Comparison of ENCODE assay signal across 9 mouse cellular contexts in genomic region chr1:34388849-34389233, GRCm38 (mm10). TPM values are rescaled to one million over a fixed set of nuclear protein-coding genes. Genes with fewer than 3 reads are reported as not detected.
A peak's percentile ranks its signal among the peaks of the same experiment; 100 is the strongest.
DNase-seq lines count a peak whose midpoint lies in the region; ATAC-seq and TF ChIP-seq lines count a peak whose summit lies in the region.
"Had no signal": no experiment of that assay in that cellular context is flagged by ENCODE, and none has a peak within 500 bp of the region (broad histone marks: within the 10 kb centered on the region; RNA-seq: fewer than 3 reads in every experiment).

No protein-coding gene starts in this region.

- peak overlapping the region; percentile 66; the same call in 1 of the 2 replicates for H3K27ac ChIP-seq in kidney, postnatal 0 days
- peak overlapping the region; percentile 91 for H3K27ac ChIP-seq in brown adipose tissue, adult 24 weeks (replicated peaks; ENCODE audit: low read depth, low read length)
- H3K27ac ChIP-seq in heart, embryonic 13.5 days (replicated peaks): peak overlapping the region; percentile 70
- no peak overlapping the region for H3K27ac ChIP-seq in hindbrain, embryonic 11.5 days (ENCODE audit: low read depth, low read length)

- H3K27me3 ChIP-seq in kidney, postnatal 0 days (ENCODE audit: insufficient read depth, low read length): no peaks in the 10 kb centered on the region
- no peaks in the 10 kb centered on the region for H3K27me3 ChIP-seq in heart, embryonic 13.5 days (replicated peaks)
- H3K27me3 ChIP-seq in hindbrain, embryonic 11.5 days (ENCODE audit: control insufficient read depth, insufficient read depth, low read length): no peaks in the 10 kb centered on the region

- no peaks in the 10 kb centered on the region for H3K9me3 ChIP-seq in kidney, postnatal 0 days (replicated peaks; ENCODE audit: low read length)
- no peaks in the 10 kb centered on the region for H3K9me3 ChIP-seq in heart, embryonic 13.5 days
- H3K9me3 ChIP-seq in hindbrain, embryonic 11.5 days (ENCODE audit: control insufficient read depth, low read length): no peaks in the 10 kb centered on the region

- no peak overlapping the region for H3K4me3 ChIP-seq in kidney, postnatal 0 days (replicated peaks; ENCODE audit: low read depth, low read length)
- peak overlapping the region; percentile 43 for H3K4me3 ChIP-seq in brown adipose tissue, adult 24 weeks (ENCODE audit: insufficient read depth, low read depth, low read length)
- no peak overlapping the region for H3K4me3 ChIP-seq in heart, embryonic 13.5 days
- no peak overlapping the region for H3K4me3 ChIP-seq in hindbrain, embryonic 11.5 days (ENCODE audit: low read depth, low read length)

- H3K4me2 ChIP-seq in kidney, postnatal 0 days (ENCODE audit: low read length): no peak overlapping the region
- H3K4me2 ChIP-seq in heart, embryonic 13.5 days: no peak overlapping the region
- no peak overlapping the region for H3K4me2 ChIP-seq in hindbrain, embryonic 11.5 days (replicated peaks; ENCODE audit: low read depth, low read length)

- no peak for ATAC-seq in kidney, postnatal 0 days (replicated peaks; ENCODE audit: low FRiP score, low read depth)
- no peak for ATAC-seq in heart, embryonic 13.5 days (ENCODE audit: extremely low read depth, insufficient number of reproducible peaks, low FRiP score, low TSS enrichment)
- no peak for ATAC-seq in hindbrain, embryonic 11.5 days (ENCODE audit: low FRiP score)

- TF ChIP-seq CTCF in kidney, postnatal 0 days (IDR thresholded peaks at IDR 0.05; ENCODE audit: low read depth): no peak

- no peaks in the 10 kb centered on the region for H3K36me3 ChIP-seq in kidney, postnatal 0 days (ENCODE audit: insufficient read depth, low read length)
- no peaks in the 10 kb centered on the region for H3K36me3 ChIP-seq in heart, embryonic 13.5 days
- H3K36me3 ChIP-seq in hindbrain, embryonic 11.5 days (ENCODE audit: control insufficient read depth, insufficient read depth, low read length): no peaks in the 10 kb centered on the region

- H3K9ac ChIP-seq in kidney, postnatal 0 days (ENCODE audit: low read depth, low read length): no peak overlapping the region
- no peak overlapping the region for H3K9ac ChIP-seq in heart, embryonic 13.5 days
- no peak overlapping the region for H3K9ac ChIP-seq in hindbrain, embryonic 11.5 days (ENCODE audit: low read depth, low read length)

- no peak for DNase-seq in kidney, postnatal 0 days (ENCODE audit: low spot score)
- no peak for DNase-seq in kidney, postnatal 36 days
- DNase-seq in lung, postnatal 10 days: peak; percentile 35
- no peak for DNase-seq in thymus, postnatal 10 days (ENCODE audit: low spot score in 2 of 2)
- no peak for DNase-seq in hindbrain, embryonic 11.5 days (ENCODE audit: low spot score)
- no peak for DNase-seq in embryo, embryonic 10.5 days (ENCODE audit: low spot score)
- DNase-seq: adrenal gland, postnatal 14 days had no signal

- 79% methylated on average over 11 of the region's 11 CpGs for WGBS in kidney, postnatal 0 days
- 80% methylated on average over 11 of the region's 11 CpGs for WGBS in heart, embryonic 13.5 days
- 92% methylated on average over 11 of the region's 11 CpGs for WGBS in hindbrain, embryonic 11.5 days

- no peaks in the 10 kb centered on the region for H3K4me1 ChIP-seq in kidney, postnatal 0 days (replicated peaks; ENCODE audit: insufficient read depth, low read length)
- H3K4me1 ChIP-seq in brown adipose tissue, adult 24 weeks (ENCODE audit: control insufficient read depth, insufficient read depth, insufficient read length, low read length): peaks cover 14% of the 10 kb centered on the region
- peaks cover 20% of the 10 kb centered on the region for H3K4me1 ChIP-seq in heart, embryonic 13.5 days
- no peaks in the 10 kb centered on the region for H3K4me1 ChIP-seq in hindbrain, embryonic 11.5 days (replicated peaks; ENCODE audit: control insufficient read depth, insufficient read depth, low read length)

RNA-seq across cellular contexts. Expression of gene Ccdc115, which starts 50.6 kb away (rescaled TPM):
- 42.7 and 42.8 TPM in 2 replicates for polyA plus RNA-seq in kidney, postnatal 0 days (2015; fragmentation: Nextera tagmentation; extraction: Ambion mirVana)
- 13.9 and 15.4 TPM in 2 replicates for polyA plus RNA-seq in brown adipose tissue, adult 24 weeks (2012; ENCODE audit: insufficient read depth, insufficient read length, missing spikeins)
- 42.0 and 47.6 TPM in 2 replicates for polyA plus RNA-seq in heart, embryonic 13.5 days (2015; fragmentation: Nextera tagmentation; extraction: Ambion mirVana)
- 68.5 and 69.2 TPM in 2 replicates for polyA plus RNA-seq in hindbrain, embryonic 11.5 days (2014; fragmentation: Nextera tagmentation; extraction: Ambion mirVana)

RNA-seq across cellular contexts. Expression of gene Imp4, which starts 50.8 kb away (rescaled TPM):
- 74.9 and 80.9 TPM in 2 replicates for polyA plus RNA-seq in kidney, postnatal 0 days (2015; fragmentation: Nextera tagmentation; extraction: Ambion mirVana)
- polyA plus RNA-seq in brown adipose tissue, adult 24 weeks (2012; ENCODE audit: insufficient read depth, insufficient read length, missing spikeins): 38.0 and 43.0 TPM in 2 replicates
- polyA plus RNA-seq in heart, embryonic 13.5 days (2015; fragmentation: Nextera tagmentation; extraction: Ambion mirVana): 66.3 and 67.7 TPM in 2 replicates
- polyA plus RNA-seq in hindbrain, embryonic 11.5 days (2014; fragmentation: Nextera tagmentation; extraction: Ambion mirVana): 87.7 and 94.5 TPM in 2 replicates
